Mouse (Mus musculus) megakaryocyte, embryonic 14.5 days (primary cell): ENCODE results near the gene Rhobtb1.

Source experiments
- FLI1 ChIP-seq: IDR thresholded peaks from 2 replicates; pipeline ENCODE4 v1.6.1; 2012; ENCODE audit warnings: low read length, inconsistent platforms, mixed read lengths
- GATA1 ChIP-seq: IDR thresholded peaks from 3 replicates; pipeline ENCODE4 v1.6.1; 2012; ENCODE audit warnings: mixed read lengths, low read length, inconsistent platforms, borderline replicate concordance

- no peak for TF ChIP-seq GATA1
- no peak for TF ChIP-seq FLI1
Measured at GRCm38 (mm10) chr10:69245151-69245550, 93.9 kb downstream of the Rhobtb1 start.
